Mouse (Mus musculus) frontal cortex, adult 2 months (tissue): ENCODE results near the gene Fgr. TPM values are rescaled to one million over a fixed set of nuclear protein-coding genes. Genes with fewer than 3 reads are reported as not detected.

ENCODE experiments used
- DNase-seq, 2 experiments: peaks; one replicate each; pipeline ENCODE4 v3.0.0; 2022; ENCODE audit warnings: low spot score in 1 of 2; ENCODE audit errors: extremely low spot score in 1 of 2
- polyA plus RNA-seq: library from polyadenylated mRNA; depleted of rRNA; stranded (reverse); fragments of >200 nt; gene quantifications from 2 replicates; pipeline ENCODE4 v1.2.3, GENCODE M21; 2012

The Fgr gene
- polyA plus RNA-seq, 1 experiment = 0.18 TPM

GRCm38 (mm10) chr4:133032410-133033095, 58.7 kb downstream of the Fgr start:
- DNase-seq = no peak

GRCm38 (mm10) chr4:133034478-133034877, 60.6 kb downstream of the Fgr start:
- DNase-seq = no peak

GRCm38 (mm10) chr4:133035446-133035845, 61.6 kb downstream of the Fgr start:
- no peak for DNase-seq

GRCm38 (mm10) chr4:133035946-133036345, 62.1 kb downstream of the Fgr start:
- no peak for DNase-seq

GRCm38 (mm10) chr4:133037293-133037692, 63.4 kb downstream of the Fgr start:
- DNase-seq = no peak

GRCm38 (mm10) chr4:133037798-133038197, 63.9 kb downstream of the Fgr start:
- DNase-seq = no peak

GRCm38 (mm10) chr4:133038521-133039115, 64.7 kb downstream of the Fgr start:
- no peak for DNase-seq

GRCm38 (mm10) chr4:133039116-133039819, 65.4 kb downstream of the Fgr start:
- no peak for DNase-seq

- DNase-seq = no peak
Observed at GRCm38 (mm10) chr4:133039832-133040231, 65.9 kb downstream of the Fgr start.

- DNase-seq = no peak
Observed at GRCm38 (mm10) chr4:133040241-133040904, 66.5 kb downstream of the Fgr start.

GRCm38 (mm10) chr4:133042244-133042643, 68.3 kb downstream of the Fgr start:
- no peak for DNase-seq

GRCm38 (mm10) chr4:133042651-133043635, 69.0 kb downstream of the Fgr start:
- peak in 1 of 2 experiments; percentile 69 for DNase-seq

GRCm38 (mm10) chr4:133043798-133044646, 70.1 kb downstream of the Fgr start:
- DNase-seq = no peak

- DNase-seq = no peak
Observed at GRCm38 (mm10) chr4:133044647-133045094, 70.8 kb downstream of the Fgr start.

- no peak for DNase-seq
Observed at GRCm38 (mm10) chr4:133045771-133046474, 72.0 kb downstream of the Fgr start.

GRCm38 (mm10) chr4:133046691-133047352, 72.9 kb downstream of the Fgr start:
- DNase-seq = peak in 1 of 2 experiments; percentile 64

- no peak for DNase-seq
Observed at GRCm38 (mm10) chr4:133047353-133048105, 73.6 kb downstream of the Fgr start.
